Mouse (Mus musculus): ENCODE measurements around the gene Spz1. TPM values are rescaled to one million over a fixed set of nuclear protein-coding genes. Genes with fewer than 3 reads are reported as not detected.

Gene Spz1
- not detected in 2 replicates for polyA plus RNA-seq (2012; ENCODE audit: low replicate concordance)

DNA sequence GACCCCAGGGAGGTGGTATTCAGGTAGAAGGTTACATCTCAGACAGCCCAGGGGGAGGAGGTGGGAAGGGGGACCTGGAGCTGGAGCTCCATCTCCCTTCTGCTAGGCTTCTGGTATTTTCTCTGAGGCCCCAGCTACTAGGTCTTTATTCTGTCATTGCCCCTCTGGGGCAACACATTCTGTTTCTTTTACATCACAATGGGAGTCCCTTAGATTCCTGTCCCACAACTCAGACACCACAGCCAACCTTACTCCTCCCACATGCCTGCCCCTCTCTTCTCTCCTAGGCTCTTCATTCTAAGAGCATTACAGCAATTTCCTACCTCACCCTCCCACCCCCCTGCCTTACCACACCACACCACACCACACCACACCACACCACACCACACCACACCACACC lies at the start of gene Spz1:
Gene Spz1 (minus strand): TSS at position 101 of the 400 bp plus-strand sequence.

GRCm38 (mm10) chr13:92610311-92611221 lies 34.6 kb upstream of the Spz1 start, which contains the start of gene Serinc5:
Serinc5 (plus strand) TSS chr13:92611091.

DNA sequence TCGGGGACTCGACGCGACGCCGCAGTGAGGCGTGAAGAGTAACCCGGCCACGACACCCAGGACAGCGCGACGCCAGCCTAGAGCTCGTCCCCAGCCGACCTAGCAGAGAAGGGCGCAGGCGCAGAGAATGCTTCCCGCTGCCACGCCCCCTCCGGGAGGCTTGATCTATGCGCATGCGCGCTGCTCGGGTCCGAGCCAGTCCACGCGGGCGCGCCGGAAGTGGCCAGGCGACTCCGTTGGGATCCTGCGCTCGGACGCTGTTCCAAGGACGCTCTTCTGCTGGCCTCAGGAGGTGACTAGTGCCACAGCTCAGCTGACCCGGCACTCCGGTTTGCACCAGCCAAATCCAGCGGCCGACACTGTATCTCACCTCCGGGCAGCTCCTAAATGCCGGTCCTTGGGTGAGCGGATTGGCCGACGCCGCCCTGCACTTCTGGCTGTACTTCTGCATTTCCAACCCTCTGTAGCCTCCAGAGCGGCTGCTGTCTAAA lies 45.2 kb downstream of the Spz1 start, which contains the start of gene Zfyve16:
Gene Zfyve16 (minus strand): TSS at position 148 of the 491 bp plus-strand sequence.

Other genes starting within 250 kb of the Spz1 start
- 0.52 and 2.0 TPM in 2 replicates for gene Dhfr, start 221.4 kb downstream of the Spz1 start, polyA plus RNA-seq (2012; ENCODE audit: low replicate concordance)
- 13.0 and 15.6 TPM in 2 replicates for gene Msh3, start 221.2 kb downstream of the Spz1 start, polyA plus RNA-seq (2012; ENCODE audit: low replicate concordance)
- gene Ankrd34b, start 150.3 kb downstream of the Spz1 start, polyA plus RNA-seq (2012; ENCODE audit: low replicate concordance), result 0.05 TPM in 1 of 2 replicates, not detected in the other
- 0.19 and 0.20 TPM in 2 replicates for gene Fam151b, start 92.2 kb downstream of the Spz1 start, polyA plus RNA-seq (2012; ENCODE audit: low replicate concordance)
- gene Zfyve16, start 45.3 kb downstream of the Spz1 start, polyA plus RNA-seq (2012; ENCODE audit: low replicate concordance), result 0.16 and 0.47 TPM in 2 replicates
- 4.7 and 17.3 TPM in 2 replicates for gene Serinc5, start 34.9 kb upstream of the Spz1 start, polyA plus RNA-seq (2012; ENCODE audit: low replicate concordance)
- 0.06 and 0.10 TPM in 2 replicates for gene Thbs4, start 218.6 kb upstream of the Spz1 start, polyA plus RNA-seq (2012; ENCODE audit: low replicate concordance)

Data from leukemia stem cell, adult 10-12 weeks (primary cell).